Comparison of ENCODE assay signal across 8 mouse cellular contexts in the genomic region with DNA sequence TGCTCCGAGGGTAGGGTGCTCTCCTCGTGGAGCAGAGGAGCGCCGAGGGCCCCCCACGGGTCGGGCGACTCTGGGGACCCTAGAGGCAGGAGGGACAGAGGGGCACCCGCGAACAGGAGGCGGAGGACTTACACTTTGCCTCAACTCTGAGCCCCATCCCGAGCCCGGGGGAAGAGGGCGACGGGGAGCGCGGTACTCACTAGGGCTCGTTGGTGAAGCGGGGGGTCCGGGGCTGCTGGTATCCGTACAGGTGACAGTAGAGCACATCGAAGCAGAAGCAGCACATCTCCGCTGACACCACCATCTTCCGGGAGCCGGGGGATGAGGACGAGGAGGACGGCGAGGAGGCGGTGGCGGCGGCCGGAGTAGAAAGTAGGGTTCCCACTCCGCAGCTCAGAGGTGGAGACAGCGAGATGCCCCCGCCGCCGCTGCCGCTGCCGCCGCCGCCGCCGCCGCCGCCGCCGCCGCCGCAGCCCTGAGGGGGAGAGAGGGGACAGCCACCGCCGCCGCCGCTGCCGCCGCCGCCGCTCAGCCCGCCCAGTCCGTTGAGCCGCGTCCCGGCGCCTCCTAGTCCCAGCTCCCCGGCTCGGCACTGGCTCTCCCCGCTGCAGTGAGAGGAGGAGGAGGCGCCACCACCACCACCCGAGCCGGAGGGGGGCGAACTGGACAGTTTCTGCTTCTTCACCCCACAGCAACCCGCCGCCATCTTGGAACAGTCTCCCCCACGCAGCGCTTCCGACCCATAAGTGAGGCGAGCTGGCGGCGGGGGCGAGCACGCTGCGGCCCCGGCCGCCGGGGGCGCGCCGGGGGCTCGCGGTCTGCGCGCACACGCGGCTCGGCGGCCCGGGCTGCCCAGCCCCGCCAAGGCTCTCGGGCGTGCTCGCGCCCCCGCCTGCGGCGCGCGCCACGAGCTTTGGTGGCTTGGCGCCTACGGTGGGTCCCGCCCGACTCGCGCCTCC. TPM values are rescaled to one million over a fixed set of nuclear protein-coding genes. Genes with fewer than 3 reads are reported as not detected.
A peak's percentile ranks its signal among the peaks of the same experiment; 100 is the strongest.
DNase-seq lines count a peak whose midpoint lies in the region; ATAC-seq lines count a peak whose summit lies in the region.

A gene (minus strand): TSS at position 721 of the 959 bp plus-strand sequence.

- peak; percentile 90 to 96 for ATAC-seq in hematopoietic stem cell, adult 5-6 weeks (replicated peaks in 1 of 2; ENCODE audit: insufficient read depth in 1 of 2, low FRiP score in 2 of 2, low TSS enrichment in 1 of 2, low read depth in 1 of 2, poor library complexity in 2 of 2, severe bottlenecking in 2 of 2)

- peak; percentile 78 for DNase-seq in Muller cell, postnatal 12 days (ENCODE audit: inconsistent ontology term)
- DNase-seq in cerebellum, adult 8-10 months: peak; percentile 66
- DNase-seq in forelimb bud, embryonic 11.5 days (ENCODE audit: low read depth, low spot score): peak; percentile 69
- DNase-seq in layer of hippocampus, postnatal 14 days (ENCODE audit: low spot score in 2 of 2): peak; percentile 55 to 67
- DNase-seq in lung, postnatal 10 days: peak; percentile 80
- peak; percentile 77 for DNase-seq in ovary, postnatal 36 days (ENCODE audit: low spot score)
- DNase-seq in thymus, postnatal 25 days: peak; percentile 76

RNA-seq across cellular contexts. Expression of the gene that starts here (rescaled TPM):
- 10.2 and 16.1 TPM in 2 replicates for total RNA-seq in hematopoietic stem cell, adult 5-6 weeks (2017)
- 1 to 10 TPM; 3.1 to 3.2 TPM for total RNA-seq in layer of hippocampus, postnatal 14 days (2021)

Comparison
In these comparisons a context has a peak if more than half of its experiments do, and no peak if none do; other contexts are left out.
1. Peak in every context shown above with its lines: DNase-seq and ATAC-seq.